Mouse (Mus musculus) forebrain, embryonic 14.5 days (tissue): Measurements from ENCODE around the gene Fam71e1. TPM values are rescaled to one million over a fixed set of nuclear protein-coding genes. Genes with fewer than 3 reads are reported as not detected.

Experiments used
- ATAC-seq: fragments of 200-750 bp; cut with Nextera tagmentation; 2 replicates; pipeline ENCODE4 v1.8.0; 2017; ENCODE audit warnings: mild to moderate bottlenecking, moderate library complexity
- DNase-seq: peaks from one replicate; pipeline ENCODE4 v3.0.0-alpha.2; 2015; ENCODE audit warnings: low spot score
- H3K27ac ChIP-seq: fragments of 300-500 bp; sonication (generic); 2 replicates; pipeline ENCODE4 v1.5.1; 2014; ENCODE audit warnings: low read depth, mild to moderate bottlenecking, control low read depth, low read length, moderate library complexity
- H3K27me3 ChIP-seq: fragments of 300-500 bp; sonication (generic); replicated peaks from 2 replicates; pipeline ENCODE4 v1.6.1; 2014; ENCODE audit warnings: low read length, control low read depth, mixed read lengths; ENCODE audit not compliant: control insufficient read depth, insufficient read depth
- H3K36me3 ChIP-seq: fragments of 300-500 bp; sonication (generic); 2 replicates; pipeline ENCODE4 v1.6.1; 2014; ENCODE audit warnings: low read length, control low read depth; ENCODE audit not compliant: control insufficient read depth, insufficient read depth
- H3K4me1 ChIP-seq: fragments of 300-500 bp; sonication (generic); 2 replicates; pipeline ENCODE4 v1.6.1; 2014; ENCODE audit warnings: antibody characterized with exemption, low read length, control low read depth; ENCODE audit not compliant: control insufficient read depth, insufficient read depth
- H3K4me2 ChIP-seq: fragments of 300-500 bp; sonication (generic); 2 replicates; pipeline ENCODE4 v1.6.1; 2014; ENCODE audit warnings: mild to moderate bottlenecking, control low read depth, low read length
- H3K4me3 ChIP-seq: fragments of 300-500 bp; sonication (generic); 2 replicates; pipeline ENCODE4 v1.5.1; 2014; ENCODE audit warnings: low read depth, low read length, control low read depth
- H3K9ac ChIP-seq: fragments of 300-500 bp; sonication (generic); 2 replicates; pipeline ENCODE4 v1.6.1; 2014; ENCODE audit warnings: mild to moderate bottlenecking, low read length, control low read depth, moderate library complexity
- H3K9me3 ChIP-seq: fragments of 300-500 bp; sonication (generic); replicated peaks from 2 replicates; pipeline ENCODE4 v1.6.1; 2016; ENCODE audit warnings: low read length, control low read depth, mixed read lengths; ENCODE audit not compliant: control insufficient read depth
- WGBS: fragments of 180-500 bp; shearing (Covaris S2); extraction: QIAGEN DNeasy Blood & Tissue Kit; methylation state at CpG from one replicate; pipeline ENCODE4 v1.1.7; 2014; 5-methylcytosine and 5-hydroxymethylcytosine counted together
- polyA plus RNA-seq: library from polyadenylated mRNA; unstranded; fragments of >200 nt; fragmentation: Nextera tagmentation; extraction: Ambion mirVana; gene quantifications from 2 replicates; pipeline ENCODE4 v1.2.1, GENCODE M21; 2014

Gene Fam71e1
- polyA plus RNA-seq, 1 experiment from 2014 or later, result 24.0 TPM

DNA sequence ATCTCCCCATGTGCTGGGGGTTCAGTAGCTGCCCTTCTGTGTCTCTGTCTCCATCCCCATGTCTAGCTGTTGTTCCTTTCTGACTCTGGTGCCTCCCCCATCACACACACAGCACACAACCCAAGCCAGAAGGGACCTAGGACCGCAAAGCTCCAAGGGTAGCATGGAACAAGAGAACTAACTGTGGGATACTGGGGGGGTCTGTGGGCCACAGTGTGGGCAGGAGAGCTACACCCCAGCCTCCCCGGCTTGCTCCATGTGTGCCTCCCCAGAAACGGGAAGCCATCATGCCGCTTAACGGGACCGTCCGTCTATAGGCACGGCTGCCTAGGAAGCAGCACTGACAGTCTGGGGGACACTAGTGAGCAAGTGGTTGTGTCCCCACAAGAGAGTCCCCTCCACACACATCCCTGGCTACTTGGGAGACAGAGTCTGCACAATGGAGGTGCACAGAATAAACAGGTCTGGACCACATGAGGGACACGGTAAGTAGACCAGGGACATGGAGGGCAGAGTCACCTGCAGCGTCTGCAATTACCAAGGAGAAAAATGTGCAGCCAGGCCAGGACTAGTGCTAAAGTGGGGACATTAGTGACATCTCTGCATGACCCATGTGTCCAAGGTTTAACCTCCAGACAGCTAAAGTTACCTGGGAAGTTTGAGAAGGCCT, 32.7 kb upstream of the Fam71e1 start:
- 80% methylated on average over 10 of the region's 10 CpGs for WGBS
- H3K36me3 ChIP-seq, result peaks cover 55% of the 10 kb centered on the region
- no peak for DNase-seq

DNA sequence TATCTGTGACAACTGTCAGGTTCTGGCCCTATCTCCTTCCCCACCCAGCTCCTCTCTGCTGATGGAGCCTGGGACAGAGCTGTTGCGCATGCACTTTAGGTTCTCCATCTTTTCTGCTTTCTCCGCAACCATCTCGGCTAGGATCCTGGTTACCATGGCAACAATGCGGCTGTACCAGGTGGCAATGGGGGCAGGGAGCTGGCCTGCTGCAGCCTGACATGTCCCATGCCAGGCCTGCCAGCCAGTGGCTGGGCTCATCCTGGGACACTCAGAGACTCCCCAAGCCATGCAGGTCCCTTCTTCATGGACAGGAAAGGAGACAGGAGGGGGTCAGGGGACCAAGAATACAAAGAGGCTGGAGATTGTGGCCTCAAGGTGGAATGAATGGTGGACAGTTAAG, 31.9 kb upstream of the Fam71e1 start:
- Histone ChIP-seq H3K36me3 (peaks cover 47% of the 10 kb centered on the region), H3K9me3 (no peaks in the 10 kb centered on the region), H3K9ac (peak overlapping the region; percentile 40), H3K4me3 (no peak overlapping the region), H3K27me3 (no peaks in the 10 kb centered on the region), H3K4me1 (peaks cover 27% of the 10 kb centered on the region), H3K27ac (peak overlapping the region; percentile 78), H3K4me2 (peak overlapping the region; percentile 21; the same call in 1 of the 2 replicates)
- 13% methylated on average over 4 of the region's 4 CpGs for WGBS
- peak; percentile 91 for DNase-seq
- ATAC-seq, result 0 out of 2 replicates have a peak, but pooled peaks have one; percentile 4

More for the DNA sequence above, 32.7 kb upstream of the Fam71e1 start:
- Histone ChIP-seq H3K9me3 (no peaks in the 10 kb centered on the region), H3K9ac (no peak overlapping the region), H3K4me1 (peaks cover 22% of the 10 kb centered on the region), H3K27me3 (no peaks in the 10 kb centered on the region), H3K27ac (peak overlapping the region; percentile 78), H3K4me2 (no peak overlapping the region), H3K4me3 (no peak overlapping the region)
- no peak for ATAC-seq

DNA sequence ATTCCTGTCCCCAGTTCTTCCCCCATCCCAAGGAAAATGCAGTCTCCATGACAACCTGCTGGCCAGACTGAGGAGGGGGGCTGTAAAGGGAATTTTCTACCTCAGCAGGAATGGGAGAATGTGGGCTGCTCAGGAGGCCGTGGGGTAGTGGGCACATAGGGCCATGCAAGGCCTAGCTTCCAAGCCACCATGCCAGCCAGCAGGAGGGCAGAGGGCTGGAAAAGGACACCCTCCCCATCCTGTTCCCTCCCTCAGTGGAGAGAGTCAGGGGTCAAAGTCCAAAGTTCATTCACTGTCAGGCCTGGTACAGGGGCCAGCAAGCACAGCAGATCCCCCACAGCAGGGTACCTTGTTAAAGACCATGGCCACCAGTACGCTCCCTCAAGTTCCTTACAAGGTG, 31.3 kb upstream of the Fam71e1 start, which contains the start of gene Aspdh:
Gene Aspdh (plus strand): TSS at position 281 of the 400 bp plus-strand sequence.
- Histone ChIP-seq H3K36me3 (peaks cover 41% of the 10 kb centered on the region), H3K27me3 (no peaks in the 10 kb centered on the region), H3K4me1 (peaks cover 27% of the 10 kb centered on the region), H3K4me2 (peak within 1 kb of the TSS; percentile 21; the same call in 1 of the 2 replicates), H3K4me3 (no peak within 1 kb of the TSS), H3K9me3 (no peaks in the 10 kb centered on the region), H3K9ac (peak within 1 kb of the TSS; percentile 40), H3K27ac (peak within 1 kb of the TSS; percentile 78)
- no peak for DNase-seq
- no peak for ATAC-seq
- WGBS, result 46% methylated on average over 2 of the region's 2 CpGs

DNA sequence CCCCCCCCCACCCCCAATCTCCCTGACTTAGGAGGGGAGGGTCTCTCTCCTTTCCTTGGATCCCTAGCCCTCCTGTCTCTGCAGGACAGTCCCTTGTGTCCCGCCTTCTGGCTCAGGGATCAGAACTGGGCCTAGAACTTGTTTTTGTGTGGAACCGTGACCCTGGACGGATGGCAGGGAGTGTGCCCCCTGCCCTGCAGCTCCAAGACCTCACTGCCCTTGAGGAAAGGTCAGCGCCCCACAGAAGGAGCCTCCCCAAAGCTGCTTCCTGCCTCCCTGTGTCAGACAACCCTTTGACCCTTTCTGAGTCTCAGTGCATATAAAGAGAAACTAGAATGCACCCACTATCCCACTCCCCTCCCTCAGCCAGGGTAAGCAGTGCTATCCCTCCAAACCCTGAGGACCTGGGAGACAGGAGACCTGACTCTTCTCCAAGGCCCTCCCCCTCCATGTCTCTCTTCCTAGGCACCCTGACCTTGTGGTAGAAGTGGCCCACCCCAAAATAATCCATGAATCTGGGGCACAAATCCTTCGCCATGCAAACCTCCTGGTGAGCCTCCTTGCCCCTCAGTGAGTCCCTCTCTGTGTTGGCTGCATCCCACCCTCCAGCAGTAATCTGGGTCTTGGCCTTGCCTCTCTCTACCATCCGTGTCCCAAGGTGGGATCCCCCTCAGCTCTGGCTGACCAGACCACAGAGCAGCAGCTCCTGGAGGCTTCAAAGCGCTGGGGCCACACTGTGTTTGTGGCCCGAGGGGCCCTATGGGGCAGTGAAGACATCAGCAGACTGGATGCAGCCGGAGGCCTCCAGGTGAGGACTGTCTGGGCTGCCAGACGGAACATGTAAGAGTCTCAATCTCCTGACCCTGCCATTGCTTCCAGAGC, 30.1 kb upstream of the Fam71e1 start:
- WGBS, result 79% methylated on average over 10 of the region's 10 CpGs
- DNase-seq (no peak), ATAC-seq (no peak)
- no peak overlapping the region for H3K4me2 ChIP-seq
- H3K9me3 ChIP-seq, result no peaks in the 10 kb centered on the region
- peaks cover 27% of the 10 kb centered on the region for H3K4me1 ChIP-seq
- H3K9ac ChIP-seq, result no peak overlapping the region
- H3K4me3 ChIP-seq, result no peak overlapping the region
- H3K27ac ChIP-seq, result 0 out of 2 replicates have a peak overlapping the region, but pooled peaks have one; percentile 10
- no peaks in the 10 kb centered on the region for H3K27me3 ChIP-seq
- H3K36me3 ChIP-seq, result peaks cover 30% of the 10 kb centered on the region

DNA sequence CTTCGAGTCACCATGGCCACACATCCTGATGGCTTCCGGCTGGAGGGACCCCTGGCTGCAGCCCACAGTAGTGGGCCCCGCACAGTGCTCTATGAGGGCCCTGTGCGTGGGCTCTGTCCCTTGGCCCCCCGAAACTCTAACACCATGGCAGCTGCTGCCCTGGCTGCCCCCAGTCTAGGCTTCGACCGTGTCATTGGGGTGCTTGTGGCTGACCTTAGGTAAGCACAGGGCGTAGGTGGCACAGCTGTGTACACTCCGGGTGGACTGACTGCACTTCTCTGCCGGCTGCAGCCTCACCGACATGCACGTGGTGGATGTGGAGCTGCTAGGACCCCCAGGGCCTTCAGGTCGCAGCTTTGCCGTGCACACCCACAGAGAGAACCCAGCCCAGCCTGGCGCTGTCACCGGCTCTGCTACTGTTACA, 29.5 kb upstream of the Fam71e1 start:
- Histone ChIP-seq H3K36me3 (peaks cover 23% of the 10 kb centered on the region), H3K9ac (no peak overlapping the region), H3K9me3 (no peaks in the 10 kb centered on the region), H3K27ac (peak overlapping the region; percentile 81; the same call in 1 of the 2 replicates), H3K4me2 (no peak overlapping the region), H3K27me3 (no peaks in the 10 kb centered on the region), H3K4me1 (peaks cover 27% of the 10 kb centered on the region), H3K4me3 (no peak overlapping the region)
- 78% methylated on average over 16 of the region's 16 CpGs for WGBS
- no peak for ATAC-seq
- DNase-seq, result no peak

DNA sequence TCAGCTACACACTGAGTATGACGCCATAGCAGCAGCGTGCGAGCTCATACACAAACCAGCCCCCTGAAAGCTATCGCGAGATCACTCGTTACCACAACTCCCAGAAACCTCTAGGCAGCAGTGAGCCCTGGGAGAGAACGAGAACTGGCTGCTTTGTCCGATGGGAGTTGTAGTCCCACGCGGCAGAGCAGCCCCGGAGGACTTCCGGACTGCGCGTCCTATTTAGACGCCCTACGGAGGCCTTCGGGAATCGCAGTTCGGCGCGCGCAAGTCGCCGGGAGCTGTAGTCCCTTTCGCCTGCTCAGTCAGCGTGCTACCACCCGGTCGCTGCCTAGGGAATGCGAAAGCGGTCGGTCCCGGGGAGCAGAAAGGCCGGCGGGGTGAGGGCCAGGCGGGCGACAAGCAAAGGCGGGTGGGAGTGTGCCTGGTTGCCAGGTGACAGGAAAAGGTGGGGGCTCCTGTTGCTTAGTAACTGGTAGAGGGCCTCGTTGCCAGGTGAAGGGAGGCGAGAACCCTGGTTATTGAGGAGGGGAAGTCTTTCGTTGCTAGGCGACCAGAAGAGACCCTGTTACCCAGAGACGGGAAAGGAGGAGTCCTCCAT, 28.5 kb upstream of the Fam71e1 start, which contains the start of gene Josd2:
Gene Josd2 (plus strand): TSS at position 170 of the 601 bp plus-strand sequence.
- WGBS, result under 1% methylated on average over 42 of the region's 42 CpGs
- DNase-seq (peak; percentile 99), ATAC-seq (peak; percentile 96)
- H3K27me3 ChIP-seq, result no peaks in the 10 kb centered on the region
- H3K9me3 ChIP-seq, result no peaks in the 10 kb centered on the region
- H3K4me2 ChIP-seq, result peak within 1 kb of the TSS; percentile 56
- H3K4me3 ChIP-seq, result peak within 1 kb of the TSS; percentile 40
- peak within 1 kb of the TSS; percentile 81 for H3K27ac ChIP-seq
- H3K36me3 ChIP-seq, result peaks cover 13% of the 10 kb centered on the region
- H3K4me1 ChIP-seq, result peaks cover 29% of the 10 kb centered on the region
- peak within 1 kb of the TSS; percentile 54 for H3K9ac ChIP-seq

DNA sequence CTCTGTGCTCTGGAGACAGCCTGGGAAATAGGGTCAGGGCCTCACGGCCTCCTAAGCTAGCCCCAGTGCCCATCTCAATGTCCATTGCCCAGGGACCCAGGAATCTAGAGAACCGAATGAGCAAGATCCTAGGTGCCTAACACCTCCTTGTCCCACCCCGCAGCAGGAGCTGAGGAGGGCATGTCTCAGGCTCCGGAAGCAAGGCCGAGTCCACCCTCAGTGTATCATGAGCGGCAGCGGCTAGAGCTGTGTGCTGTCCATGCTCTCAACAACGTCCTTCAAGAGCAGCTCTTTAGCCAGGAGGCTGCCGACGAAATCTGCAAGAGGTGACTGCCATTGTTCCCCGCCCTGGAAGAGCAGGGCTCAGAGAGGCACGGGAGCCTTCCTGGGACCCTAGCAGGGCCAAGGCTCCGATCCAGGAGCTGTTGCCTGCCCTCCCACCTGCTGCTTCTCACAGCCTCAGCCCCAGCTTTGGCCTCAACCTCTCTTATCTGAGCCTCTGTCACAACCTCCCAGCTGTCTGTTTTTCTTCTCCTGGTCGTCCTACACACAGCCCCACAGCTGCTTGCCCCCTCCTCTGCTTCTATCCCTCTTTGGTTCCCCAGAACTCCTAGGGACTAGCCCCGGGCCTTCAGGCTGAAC, 27.6 kb upstream of the Fam71e1 start:
- Histone ChIP-seq H3K9me3 (no peaks in the 10 kb centered on the region), H3K4me2 (peak overlapping the region; percentile 56), H3K27ac (peak overlapping the region; percentile 81), H3K4me1 (peaks cover 25% of the 10 kb centered on the region), H3K9ac (peak overlapping the region; percentile 54), H3K27me3 (no peaks in the 10 kb centered on the region), H3K4me3 (peak overlapping the region; percentile 40), H3K36me3 (peaks cover 4% of the 10 kb centered on the region)
- ATAC-seq (no peak), DNase-seq (no peak)
- 51% methylated on average over 15 of the region's 15 CpGs for WGBS
